Mouse (Mus musculus): Measurements from ENCODE around the gene Dnmt3l.

DNA sequence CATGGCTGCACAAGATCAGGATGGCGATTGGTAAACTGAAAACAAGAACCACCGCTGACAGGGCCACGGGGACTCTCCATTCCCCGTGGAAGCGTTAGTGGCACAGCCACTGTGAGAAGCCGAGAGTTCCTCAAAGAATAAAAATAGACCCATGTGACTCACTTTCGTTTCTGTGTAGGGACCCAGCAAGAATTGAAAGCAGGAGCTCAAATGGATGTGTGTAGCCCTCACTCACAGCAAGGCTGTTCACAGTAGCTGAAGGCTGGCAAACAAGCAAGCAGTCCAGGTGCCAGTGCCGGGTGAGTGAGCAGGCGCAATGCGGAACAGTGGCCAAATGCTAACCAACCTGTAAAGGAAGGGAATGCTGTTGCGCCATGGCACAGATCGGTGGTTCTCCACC is 63.8 kb downstream of the Dnmt3l start:
- no peak for TF ChIP-seq CTCF (conservative IDR thresholded peaks at IDR 0.05; ENCODE audit: low read length)
- no peak for TF ChIP-seq POU5F1 (IDR thresholded peaks at IDR 0.05; ENCODE audit: borderline replicate concordance, low read length)
